Mouse (Mus musculus): ENCODE measurements around the gene Epop.

The Epop gene

GRCm38 (mm10) chr11:97631046-97631445 lies 1.5 kb upstream of the Epop start:
- in situ Hi-C loops (cut with MboI, MseI): loop anchor here in 1 of 2 experiments (5.0 kb wide), 1 partner anchor 66 kb away; no protein-coding TSS in a partner anchor

GRCm38 (mm10) chr11:97628568-97629518 lies 659 bp downstream of the Epop start:
- in situ Hi-C loops (cut with MboI, MseI): loop anchor here (5.0 to 10.0 kb wide), 3 partner anchors 97 to 154 kb away; no protein-coding TSS in a partner anchor

GRCm38 (mm10) chr11:97628303-97628567 lies 1.3 kb downstream of the Epop start:
- in situ Hi-C loops (cut with MboI, MseI): loop anchor here (5.0 to 10.0 kb wide), 3 partner anchors 96 to 153 kb away; no protein-coding TSS in a partner anchor

- in situ Hi-C loops (cut with MboI, MseI): loop anchor here (5.0 to 10.0 kb wide), 3 partner anchors 95 to 153 kb away; no protein-coding TSS in a partner anchor
Observed at GRCm38 (mm10) chr11:97627556-97628302, 1.8 kb downstream of the Epop start.

GRCm38 (mm10) chr11:97626850-97627249 lies 2.7 kb downstream of the Epop start:
- in situ Hi-C loops (cut with MboI, MseI): loop anchor here (5.0 to 10.0 kb wide), 3 partner anchors 95 to 152 kb away; no protein-coding TSS in a partner anchor

GRCm38 (mm10) chr11:97626431-97626830 lies 3.1 kb downstream of the Epop start:
- in situ Hi-C loops (cut with MboI, MseI): loop anchor here (5.0 to 10.0 kb wide), 3 partner anchors 94 to 152 kb away; no protein-coding TSS in a partner anchor

- in situ Hi-C loops (cut with MboI, MseI): loop anchor here (5.0 to 10.0 kb wide), 3 partner anchors 93 to 151 kb away; no protein-coding TSS in a partner anchor
Observed at GRCm38 (mm10) chr11:97625551-97625950, 4.0 kb downstream of the Epop start.

GRCm38 (mm10) chr11:97623166-97623565 lies 6.3 kb downstream of the Epop start:
- in situ Hi-C loops (cut with MboI, MseI): loop anchor here in 1 of 2 experiments (10.0 kb wide), 1 partner anchor 148 kb away; no protein-coding TSS in a partner anchor

- in situ Hi-C loops (cut with MboI, MseI): loop anchor here in 1 of 2 experiments (10.0 kb wide), 1 partner anchor 148 kb away; no protein-coding TSS in a partner anchor
Observed at GRCm38 (mm10) chr11:97622440-97622839, 7.1 kb downstream of the Epop start.

GRCm38 (mm10) chr11:97619391-97619795 lies 10.1 kb downstream of the Epop start:
- in situ Hi-C loops (cut with MboI, MseI): no loop called here

- in situ Hi-C loops (cut with MboI, MseI): no loop called here
Observed at GRCm38 (mm10) chr11:97618368-97618767, 11.1 kb downstream of the Epop start.

GRCm38 (mm10) chr11:97615276-97615675 lies 14.2 kb downstream of the Epop start:
- in situ Hi-C loops (cut with MboI, MseI): no loop called here

- in situ Hi-C loops (cut with MboI, MseI): no loop called here
Observed at GRCm38 (mm10) chr11:97611076-97611475, 18.4 kb downstream of the Epop start.

GRCm38 (mm10) chr11:97609743-97610142 lies 19.8 kb downstream of the Epop start:
- in situ Hi-C loops (cut with MboI, MseI): no loop called here

- in situ Hi-C loops (cut with MboI, MseI): no loop called here
Observed at GRCm38 (mm10) chr11:97608933-97609332, 20.6 kb downstream of the Epop start.

- in situ Hi-C loops (cut with MboI, MseI): no loop called here
Observed at GRCm38 (mm10) chr11:97607056-97607725, 22.3 kb downstream of the Epop start.

GRCm38 (mm10) chr11:97603891-97604290 lies 25.6 kb downstream of the Epop start:
- in situ Hi-C loops (cut with MboI, MseI): no loop called here

GRCm38 (mm10) chr11:97602223-97602622 lies 27.3 kb downstream of the Epop start:
- in situ Hi-C loops (cut with MboI, MseI): no loop called here

GRCm38 (mm10) chr11:97599104-97599503 lies 30.4 kb downstream of the Epop start:
- in situ Hi-C loops (cut with MboI, MseI): no loop called here

GRCm38 (mm10) chr11:97597945-97598691 lies 31.4 kb downstream of the Epop start:
- in situ Hi-C loops (cut with MboI, MseI): no loop called here

- in situ Hi-C loops (cut with MboI, MseI): no loop called here
Observed at GRCm38 (mm10) chr11:97594136-97594535, 35.4 kb downstream of the Epop start.
